Mouse (Mus musculus): ENCODE results near the gene Cstb. TPM values are rescaled to one million over a fixed set of nuclear protein-coding genes. Genes with fewer than 3 reads are reported as not detected.
A peak's percentile ranks its signal among the peaks of the same experiment; 100 is the strongest.

The Cstb gene
- polyA plus RNA-seq, 1 experiment from 2014 or later: 406 TPM

DNA sequence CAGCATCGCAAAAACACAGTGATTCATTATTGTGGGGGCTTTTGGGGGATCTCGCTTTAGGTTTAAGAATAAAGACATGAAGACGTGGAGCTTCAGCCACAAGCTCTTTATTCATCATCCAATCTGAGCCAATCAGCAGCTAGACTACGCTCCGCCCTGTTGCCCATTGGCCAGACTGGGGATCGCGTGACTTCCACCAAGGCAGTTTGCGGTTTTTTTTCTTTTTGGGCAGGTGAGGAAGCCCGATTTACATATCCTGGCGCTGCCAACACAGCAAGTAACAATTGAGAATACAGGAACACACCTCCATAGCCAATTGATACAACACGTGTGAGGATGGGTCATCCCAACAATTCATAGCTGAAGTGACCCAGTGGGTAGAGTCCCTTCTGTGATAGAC, 2.6 kb downstream of the Cstb start:
- no peak for ATAC-seq (ENCODE audit: insufficient read depth, low FRiP score)
- WGBS: 92% methylated on average over 11 of the region's 11 CpGs
- no peak overlapping the region for H3K4me2 ChIP-seq (ENCODE audit: low read depth, low read length)
- no peak overlapping the region for H3K4me3 ChIP-seq (replicated peaks; ENCODE audit: low read length)
- H3K36me3 ChIP-seq (ENCODE audit: control insufficient read depth, insufficient read depth, low read length): peaks cover 18% of the 10 kb centered on the region
- peaks cover 11% of the 10 kb centered on the region for H3K4me1 ChIP-seq (ENCODE audit: control insufficient read depth, insufficient read depth, low read length)
- H3K27me3 ChIP-seq (ENCODE audit: control insufficient read depth, insufficient read depth, low read length): no peaks in the 10 kb centered on the region
- H3K27ac ChIP-seq (ENCODE audit: low read length): no peak overlapping the region
- no peaks in the 10 kb centered on the region for H3K9me3 ChIP-seq (replicated peaks; ENCODE audit: control insufficient read depth, low read length)
- H3K9ac ChIP-seq (ENCODE audit: low read length): no peak overlapping the region

DNA sequence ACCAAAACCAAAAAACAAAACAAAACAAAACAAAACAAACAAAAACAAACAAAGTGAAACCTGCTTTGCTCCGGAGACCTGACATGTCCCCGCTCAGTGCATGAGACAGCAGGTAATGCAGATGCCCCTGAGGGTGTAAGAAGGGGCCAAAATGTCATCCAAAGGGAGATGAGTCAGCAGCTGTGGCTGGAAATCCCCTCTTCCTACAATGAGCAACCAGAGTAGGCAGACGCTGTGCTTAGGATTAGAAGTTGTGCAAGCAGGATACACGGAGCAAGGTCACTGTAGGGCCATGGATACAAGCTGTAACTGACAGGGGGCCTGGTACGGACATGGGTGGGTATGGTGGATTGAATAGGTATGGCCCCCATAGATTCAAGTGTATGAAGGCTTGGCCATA, 3.7 kb downstream of the Cstb start:
- no peak overlapping the region for H3K4me3 ChIP-seq (replicated peaks; ENCODE audit: low read length)
- peaks cover 11% of the 10 kb centered on the region for H3K4me1 ChIP-seq (ENCODE audit: control insufficient read depth, insufficient read depth, low read length)
- no peak overlapping the region for H3K4me2 ChIP-seq (ENCODE audit: low read depth, low read length)
- H3K36me3 ChIP-seq (ENCODE audit: control insufficient read depth, insufficient read depth, low read length): peaks cover 18% of the 10 kb centered on the region
- H3K27me3 ChIP-seq (ENCODE audit: control insufficient read depth, insufficient read depth, low read length): no peaks in the 10 kb centered on the region
- H3K9me3 ChIP-seq (replicated peaks; ENCODE audit: control insufficient read depth, low read length): no peaks in the 10 kb centered on the region
- 87% methylated on average over 5 of the region's 5 CpGs for WGBS
- no peak overlapping the region for H3K27ac ChIP-seq (ENCODE audit: low read length)
- ATAC-seq (ENCODE audit: insufficient read depth, low FRiP score): no peak
- no peak overlapping the region for H3K9ac ChIP-seq (ENCODE audit: low read length)

DNA sequence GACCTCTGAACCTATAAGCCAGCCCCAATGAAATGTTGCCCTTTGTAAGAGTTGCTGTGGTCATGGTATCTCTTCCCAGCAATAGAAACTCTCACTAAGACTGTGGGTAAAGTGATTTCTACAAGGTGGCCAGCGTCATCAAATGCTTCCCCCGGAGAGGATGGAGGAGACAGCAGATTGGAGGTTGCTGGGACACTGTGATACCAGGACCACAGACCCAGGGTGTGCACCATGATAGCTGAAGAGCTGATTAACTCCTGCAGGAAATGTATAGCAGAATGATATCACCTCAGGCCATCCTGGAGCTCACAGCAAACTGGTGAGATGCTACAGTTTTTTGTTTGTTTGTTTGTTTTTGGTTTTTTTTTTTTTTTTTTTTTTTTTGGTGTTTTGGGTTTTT, 4.3 kb downstream of the Cstb start:
- H3K27me3 ChIP-seq (ENCODE audit: control insufficient read depth, insufficient read depth, low read length): no peaks in the 10 kb centered on the region
- no peak overlapping the region for H3K9ac ChIP-seq (ENCODE audit: low read length)
- ATAC-seq (ENCODE audit: insufficient read depth, low FRiP score): no peak
- peaks cover 18% of the 10 kb centered on the region for H3K36me3 ChIP-seq (ENCODE audit: control insufficient read depth, insufficient read depth, low read length)
- no peaks in the 10 kb centered on the region for H3K9me3 ChIP-seq (replicated peaks; ENCODE audit: control insufficient read depth, low read length)
- 92% methylated on average over 2 of the region's 2 CpGs for WGBS
- peaks cover 11% of the 10 kb centered on the region for H3K4me1 ChIP-seq (ENCODE audit: control insufficient read depth, insufficient read depth, low read length)
- no peak overlapping the region for H3K27ac ChIP-seq (ENCODE audit: low read length)
- H3K4me3 ChIP-seq (replicated peaks; ENCODE audit: low read length): no peak overlapping the region
- H3K4me2 ChIP-seq (ENCODE audit: low read depth, low read length): no peak overlapping the region

DNA sequence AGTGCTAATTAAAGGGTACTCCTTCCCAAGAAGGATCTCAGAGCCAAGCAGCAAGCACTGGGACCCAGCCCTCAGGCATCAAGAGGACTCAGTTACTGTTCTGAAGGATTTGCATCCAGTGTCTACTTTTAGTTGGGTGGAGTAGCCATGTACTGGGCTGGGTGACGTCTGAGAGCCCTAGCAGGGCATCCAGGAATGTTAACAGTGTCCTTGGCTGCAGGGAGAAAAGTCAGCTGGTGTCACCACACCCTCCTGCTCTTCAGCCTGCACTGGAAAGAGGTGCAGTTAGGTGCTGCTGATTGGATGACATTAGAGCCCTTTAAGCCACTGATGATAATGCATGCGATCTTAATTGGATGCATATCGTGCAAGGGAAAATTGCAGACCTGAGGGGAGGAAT, 7.4 kb downstream of the Cstb start:
- Histone ChIP-seq H3K27ac (ENCODE audit: low read length) (no peak overlapping the region), H3K9me3 (replicated peaks; ENCODE audit: control insufficient read depth, low read length) (no peaks in the 10 kb centered on the region), H3K4me3 (replicated peaks; ENCODE audit: low read length) (no peak overlapping the region), H3K4me2 (ENCODE audit: low read depth, low read length) (no peak overlapping the region), H3K9ac (ENCODE audit: low read length) (no peak overlapping the region), H3K27me3 (ENCODE audit: control insufficient read depth, insufficient read depth, low read length) (no peaks in the 10 kb centered on the region), H3K36me3 (ENCODE audit: control insufficient read depth, insufficient read depth, low read length) (peaks cover 8% of the 10 kb centered on the region), H3K4me1 (ENCODE audit: control insufficient read depth, insufficient read depth, low read length) (no peaks in the 10 kb centered on the region)
- 69% methylated on average over 3 of the region's 3 CpGs for WGBS
- ATAC-seq (ENCODE audit: insufficient read depth, low FRiP score): no peak

DNA sequence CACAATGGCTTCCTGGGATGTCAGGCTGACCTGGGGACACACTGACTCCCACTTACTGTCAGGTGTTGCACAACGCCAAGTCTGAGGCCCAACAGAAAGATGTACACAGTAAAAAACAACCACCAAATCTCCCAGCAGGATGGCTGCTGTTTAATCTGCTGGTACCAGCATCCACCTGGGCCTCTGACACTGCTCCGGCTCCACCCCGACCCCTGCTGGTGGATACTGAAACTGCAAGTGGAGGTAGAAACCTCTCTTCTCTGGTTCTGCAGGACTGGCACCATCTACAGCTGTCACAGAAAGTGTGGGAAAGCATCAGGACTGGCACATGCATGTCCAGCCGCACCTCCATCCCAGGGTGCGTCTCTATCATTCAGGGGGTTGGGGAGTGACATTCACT, 12.6 kb downstream of the Cstb start:
- H3K36me3 ChIP-seq (ENCODE audit: control insufficient read depth, insufficient read depth, low read length): no peaks in the 10 kb centered on the region
- no peaks in the 10 kb centered on the region for H3K4me1 ChIP-seq (ENCODE audit: control insufficient read depth, insufficient read depth, low read length)
- H3K4me3 ChIP-seq (replicated peaks; ENCODE audit: low read length): no peak overlapping the region
- H3K4me2 ChIP-seq (ENCODE audit: low read depth, low read length): no peak overlapping the region
- 10% methylated on average over 5 of the region's 5 CpGs for WGBS
- H3K9me3 ChIP-seq (replicated peaks; ENCODE audit: control insufficient read depth, low read length): no peaks in the 10 kb centered on the region
- H3K27ac ChIP-seq (ENCODE audit: low read length): no peak overlapping the region
- H3K9ac ChIP-seq (ENCODE audit: low read length): no peak overlapping the region
- no peaks in the 10 kb centered on the region for H3K27me3 ChIP-seq (ENCODE audit: control insufficient read depth, insufficient read depth, low read length)
- peak; percentile 32; the same call in 1 of the 2 replicates for ATAC-seq (ENCODE audit: insufficient read depth, low FRiP score)

DNA sequence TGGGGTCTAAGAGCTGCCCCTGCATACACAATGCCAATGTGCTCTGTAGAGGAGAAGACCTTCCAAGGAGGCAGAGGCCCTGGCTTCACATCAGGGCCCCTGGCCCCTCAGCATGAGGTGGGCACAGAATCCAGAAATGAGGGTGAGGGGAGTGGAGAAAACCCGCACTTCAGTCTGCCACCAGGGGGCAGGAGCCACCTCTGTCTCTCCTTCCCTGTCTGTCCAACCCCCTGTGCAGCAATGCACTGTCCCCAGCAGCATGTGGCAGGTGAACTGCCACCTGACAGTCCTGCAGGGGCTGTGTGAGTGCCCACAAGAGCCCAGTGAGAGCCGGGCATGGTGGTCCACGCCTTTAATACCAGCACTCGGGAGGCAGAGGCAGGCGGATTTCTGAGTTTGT, 14.1 kb downstream of the Cstb start:
- 63% methylated on average over 5 of the region's 5 CpGs for WGBS
- peaks cover 4% of the 10 kb centered on the region for H3K36me3 ChIP-seq (ENCODE audit: control insufficient read depth, insufficient read depth, low read length)
- H3K4me2 ChIP-seq (ENCODE audit: low read depth, low read length): no peak overlapping the region
- no peak overlapping the region for H3K4me3 ChIP-seq (replicated peaks; ENCODE audit: low read length)
- no peaks in the 10 kb centered on the region for H3K27me3 ChIP-seq (ENCODE audit: control insufficient read depth, insufficient read depth, low read length)
- H3K9ac ChIP-seq (ENCODE audit: low read length): no peak overlapping the region
- H3K9me3 ChIP-seq (replicated peaks; ENCODE audit: control insufficient read depth, low read length): no peaks in the 10 kb centered on the region
- H3K27ac ChIP-seq (ENCODE audit: low read length): no peak overlapping the region
- no peaks in the 10 kb centered on the region for H3K4me1 ChIP-seq (ENCODE audit: control insufficient read depth, insufficient read depth, low read length)
- no peak for ATAC-seq (ENCODE audit: insufficient read depth, low FRiP score)

DNA sequence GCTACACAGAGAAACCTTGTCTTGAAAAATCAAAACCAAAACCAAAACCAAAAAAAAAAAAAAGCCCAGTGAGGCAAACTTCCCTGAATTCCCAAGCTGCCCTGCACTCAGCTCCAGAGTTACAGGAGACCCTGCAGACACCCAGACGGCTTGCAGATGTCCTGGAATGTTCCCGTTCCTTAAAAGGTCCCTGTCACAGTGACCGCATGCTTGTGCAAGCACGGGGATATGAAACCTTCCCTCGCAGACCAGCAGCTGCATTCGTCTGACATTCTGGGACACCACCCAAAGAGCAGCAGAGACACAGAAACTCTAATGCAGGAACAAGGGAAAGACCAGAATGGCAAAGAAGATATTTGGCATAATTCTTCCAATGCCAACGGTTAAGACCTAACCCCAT, 14.5 kb downstream of the Cstb start:
- no peaks in the 10 kb centered on the region for H3K9me3 ChIP-seq (replicated peaks; ENCODE audit: control insufficient read depth, low read length)
- no peak overlapping the region for H3K4me3 ChIP-seq (replicated peaks; ENCODE audit: low read length)
- H3K27ac ChIP-seq (ENCODE audit: low read length): no peak overlapping the region
- H3K9ac ChIP-seq (ENCODE audit: low read length): no peak overlapping the region
- H3K36me3 ChIP-seq (ENCODE audit: control insufficient read depth, insufficient read depth, low read length): peaks cover 4% of the 10 kb centered on the region
- no peaks in the 10 kb centered on the region for H3K4me1 ChIP-seq (ENCODE audit: control insufficient read depth, insufficient read depth, low read length)
- WGBS: 80% methylated on average over 7 of the region's 7 CpGs
- H3K4me2 ChIP-seq (ENCODE audit: low read depth, low read length): no peak overlapping the region
- ATAC-seq (ENCODE audit: insufficient read depth, low FRiP score): no peak
- H3K27me3 ChIP-seq (ENCODE audit: control insufficient read depth, insufficient read depth, low read length): no peaks in the 10 kb centered on the region

DNA sequence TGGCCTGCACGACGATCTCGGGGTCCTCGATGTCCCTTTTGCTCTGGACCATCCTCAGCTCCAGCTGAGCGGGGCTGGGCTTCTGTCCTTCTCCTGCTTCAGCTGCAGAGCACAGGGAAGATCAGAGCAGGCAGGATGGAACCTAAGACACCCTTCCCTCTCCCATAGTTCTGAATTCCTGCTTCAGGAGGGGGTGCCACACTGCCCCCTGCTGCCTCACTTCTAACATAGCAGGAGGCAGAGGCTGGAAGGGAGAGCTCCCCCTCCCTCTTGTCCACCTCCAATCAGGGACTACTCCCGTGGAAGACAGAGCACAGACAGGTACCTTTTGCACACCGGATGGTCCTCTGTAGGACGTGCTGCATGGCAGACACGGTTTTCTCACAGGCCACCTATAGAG, 15.3 kb downstream of the Cstb start:
- no peak overlapping the region for H3K4me2 ChIP-seq (ENCODE audit: low read depth, low read length)
- H3K9me3 ChIP-seq (replicated peaks; ENCODE audit: control insufficient read depth, low read length): no peaks in the 10 kb centered on the region
- H3K27me3 ChIP-seq (ENCODE audit: control insufficient read depth, insufficient read depth, low read length): no peaks in the 10 kb centered on the region
- ATAC-seq (ENCODE audit: insufficient read depth, low FRiP score): no peak
- no peaks in the 10 kb centered on the region for H3K4me1 ChIP-seq (ENCODE audit: control insufficient read depth, insufficient read depth, low read length)
- H3K4me3 ChIP-seq (replicated peaks; ENCODE audit: low read length): no peak overlapping the region
- WGBS: 62% methylated on average over 9 of the region's 9 CpGs
- no peak overlapping the region for H3K9ac ChIP-seq (ENCODE audit: low read length)
- H3K36me3 ChIP-seq (ENCODE audit: control insufficient read depth, insufficient read depth, low read length): peaks cover 4% of the 10 kb centered on the region
- no peak overlapping the region for H3K27ac ChIP-seq (ENCODE audit: low read length)

DNA sequence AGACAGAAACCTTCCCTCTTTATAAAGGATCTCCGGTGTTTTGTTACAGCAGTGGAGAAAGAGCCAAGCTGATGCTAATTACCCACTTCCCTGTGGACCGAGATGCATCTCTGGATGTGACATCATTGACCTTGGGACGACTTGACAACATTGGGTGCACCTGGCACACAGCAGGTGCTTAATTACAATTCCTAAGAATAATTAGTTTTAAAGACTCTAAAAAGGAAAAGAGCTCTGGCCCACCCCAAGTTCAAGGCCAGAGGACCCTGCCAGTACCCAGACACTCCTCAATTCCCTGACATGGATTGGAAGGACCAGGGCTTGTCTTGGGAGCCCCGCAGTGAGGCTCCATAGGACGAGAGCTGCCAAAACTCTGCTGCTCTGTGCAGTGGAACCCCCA, 16.1 kb downstream of the Cstb start:
- Histone ChIP-seq H3K27ac (ENCODE audit: low read length) (no peak overlapping the region), H3K27me3 (ENCODE audit: control insufficient read depth, insufficient read depth, low read length) (no peaks in the 10 kb centered on the region), H3K36me3 (ENCODE audit: control insufficient read depth, insufficient read depth, low read length) (peaks cover 4% of the 10 kb centered on the region), H3K9ac (ENCODE audit: low read length) (no peak overlapping the region), H3K4me1 (ENCODE audit: control insufficient read depth, insufficient read depth, low read length) (no peaks in the 10 kb centered on the region), H3K4me3 (replicated peaks; ENCODE audit: low read length) (no peak overlapping the region), H3K9me3 (replicated peaks; ENCODE audit: control insufficient read depth, low read length) (no peaks in the 10 kb centered on the region), H3K4me2 (ENCODE audit: low read depth, low read length) (no peak overlapping the region)
- no peak for ATAC-seq (ENCODE audit: insufficient read depth, low FRiP score)
- 86% methylated on average over 5 of the region's 5 CpGs for WGBS

DNA sequence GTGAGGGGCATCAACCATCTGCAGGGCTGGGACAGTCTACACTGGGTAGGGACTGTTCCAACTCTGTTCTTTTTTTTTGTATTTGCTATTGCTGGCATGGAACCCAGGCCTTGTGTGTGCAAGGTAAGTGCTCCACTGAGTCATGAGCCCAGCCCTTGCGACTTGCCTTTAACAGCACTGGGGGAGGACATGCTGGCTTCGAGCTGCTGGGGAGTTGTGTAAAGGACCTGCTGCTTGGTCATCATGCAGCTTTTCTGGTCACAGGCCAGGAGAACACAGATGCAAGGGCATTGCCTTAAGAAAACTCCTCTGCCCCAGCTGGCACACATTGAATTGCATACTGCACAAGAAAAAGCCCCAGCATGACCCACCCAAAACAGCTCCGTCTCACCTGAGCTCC, 16.8 kb downstream of the Cstb start:
- ATAC-seq (ENCODE audit: insufficient read depth, low FRiP score): no peak
- Histone ChIP-seq H3K4me3 (replicated peaks; ENCODE audit: low read length) (no peak overlapping the region), H3K36me3 (ENCODE audit: control insufficient read depth, insufficient read depth, low read length) (peaks cover 4% of the 10 kb centered on the region), H3K9me3 (replicated peaks; ENCODE audit: control insufficient read depth, low read length) (no peaks in the 10 kb centered on the region), H3K4me2 (ENCODE audit: low read depth, low read length) (no peak overlapping the region), H3K27me3 (ENCODE audit: control insufficient read depth, insufficient read depth, low read length) (no peaks in the 10 kb centered on the region), H3K27ac (ENCODE audit: low read length) (no peak overlapping the region), H3K4me1 (ENCODE audit: control insufficient read depth, insufficient read depth, low read length) (no peaks in the 10 kb centered on the region), H3K9ac (ENCODE audit: low read length) (no peak overlapping the region)
- WGBS: 87% methylated on average over 3 of the region's 3 CpGs

Data from stomach, embryonic 16.5 days (tissue).